Mouse (Mus musculus) liver, adult (tissue): ENCODE results near the gene Atp6v1a.

ENCODE experiments used
- GATA4 ChIP-seq: IDR thresholded peaks from 2 replicates; pipeline ENCODE4 v1.6.1; 2014; ENCODE audit warnings: mild to moderate bottlenecking, low read length; ENCODE audit not compliant: insufficient replicate concordance

Atp6v1a gene

GRCm38 (mm10) chr16:44052390-44052789 lies 87.1 kb downstream of the Atp6v1a start:
- no peak for TF ChIP-seq GATA4

GRCm38 (mm10) chr16:44050139-44050538 lies 89.4 kb downstream of the Atp6v1a start:
- no peak for TF ChIP-seq GATA4

DNA sequence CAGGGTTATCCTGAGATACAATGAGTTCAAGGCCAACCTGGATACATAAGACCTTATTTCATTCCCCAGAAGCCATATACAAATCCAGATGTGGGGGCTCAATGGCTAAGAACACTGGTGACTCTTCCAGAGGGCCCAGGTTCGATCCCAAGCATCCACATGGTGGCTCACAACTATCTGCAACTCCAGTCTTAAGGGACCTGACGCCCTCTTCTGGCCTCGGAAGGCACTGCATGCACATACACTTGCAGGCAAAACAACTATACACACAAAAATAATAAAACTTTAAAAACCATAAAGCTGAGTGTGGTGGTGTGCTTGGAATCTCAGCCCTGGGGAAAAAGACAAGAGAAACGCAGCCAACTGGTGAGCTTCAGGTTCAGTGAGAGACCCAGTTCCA lies 100.4 kb downstream of the Atp6v1a start:
- no peak for TF ChIP-seq GATA4
